Mouse (Mus musculus): Measurements from ENCODE around the gene Rxrb. TPM values are rescaled to one million over a fixed set of nuclear protein-coding genes. Genes with fewer than 3 reads are reported as not detected.

Gene Rxrb
- total and polyA plus RNA-seq, 2 experiments = 13.0 to 46.5 TPM

GRCm38 (mm10) chr17:34057224-34057623 is 25.6 kb downstream of the Rxrb start:
- no peak for TF ChIP-seq POLR2A (IDR thresholded peaks at IDR 0.05; ENCODE audit: extremely low read depth, insufficient read depth, low read length)
- TF ChIP-seq CTCF (IDR thresholded peaks at IDR 0.05; ENCODE audit: low read depth, low read length) = no peak
- no peak overlapping the region for H3K27ac ChIP-seq (replicated peaks; ENCODE audit: insufficient read depth, low read depth, low read length)
- no peaks in the 10 kb centered on the region for H3K4me1 ChIP-seq (ENCODE audit: control insufficient read depth, insufficient read depth, low read length)
- H3K4me3 ChIP-seq (ENCODE audit: insufficient read depth, low read depth, low read length) = no peak overlapping the region
- H3K9ac ChIP-seq (ENCODE audit: low read depth, low read length) = no peak overlapping the region
- peak; percentile 14 for DNase-seq (ENCODE audit: extremely low read depth, low read depth, low spot score)
- 72% methylated on average over 7 of the region's 7 CpGs for WGBS
- H3K27me3 ChIP-seq (ENCODE audit: control insufficient read depth, insufficient read depth, low read length) = no peaks in the 10 kb centered on the region
- H3K36me3 ChIP-seq (ENCODE audit: control insufficient read depth, insufficient read depth, low read length) = no peaks in the 10 kb centered on the region
- no peaks in the 10 kb centered on the region for H3K79me2 ChIP-seq (ENCODE audit: control insufficient read depth, insufficient read depth, low read length)

GRCm38 (mm10) chr17:34068864-34069263 is 37.3 kb downstream of the Rxrb start:
- Histone ChIP-seq H3K36me3 (ENCODE audit: control insufficient read depth, insufficient read depth, low read length) (no peaks in the 10 kb centered on the region), H3K27me3 (ENCODE audit: control insufficient read depth, insufficient read depth, low read length) (no peaks in the 10 kb centered on the region), H3K27ac (replicated peaks; ENCODE audit: insufficient read depth, low read depth, low read length) (no peak overlapping the region), H3K4me1 (ENCODE audit: control insufficient read depth, insufficient read depth, low read length) (no peaks in the 10 kb centered on the region), H3K4me3 (ENCODE audit: insufficient read depth, low read depth, low read length) (no peak overlapping the region), H3K79me2 (ENCODE audit: control insufficient read depth, insufficient read depth, low read length) (no peaks in the 10 kb centered on the region), H3K9ac (ENCODE audit: low read depth, low read length) (no peak overlapping the region)
- WGBS = 56% methylated on average over 3 of the region's 3 CpGs
- no peak for DNase-seq (ENCODE audit: extremely low read depth, low read depth, low spot score)
- TF ChIP-seq POLR2A (IDR thresholded peaks at IDR 0.05; ENCODE audit: extremely low read depth, insufficient read depth, low read length) = no peak
- no peak for TF ChIP-seq CTCF (IDR thresholded peaks at IDR 0.05; ENCODE audit: low read depth, low read length)

- WGBS = 71% methylated on average over 5 of the region's 5 CpGs
- TF ChIP-seq POLR2A (IDR thresholded peaks at IDR 0.05; ENCODE audit: extremely low read depth, insufficient read depth, low read length) (no peak), CTCF (IDR thresholded peaks at IDR 0.05; ENCODE audit: low read depth, low read length) (no peak)
- DNase-seq (ENCODE audit: extremely low read depth, low read depth, low spot score) = peak; percentile 16
These were observed 40.5 kb downstream of the Rxrb start for GRCm38 (mm10) chr17:34072091-34072490.

GRCm38 (mm10) chr17:34075271-34075670 is 43.7 kb downstream of the Rxrb start:
- no peaks in the 10 kb centered on the region for H3K4me1 ChIP-seq (ENCODE audit: control insufficient read depth, insufficient read depth, low read length)
- H3K4me3 ChIP-seq (ENCODE audit: insufficient read depth, low read depth, low read length) = no peak overlapping the region
- TF ChIP-seq CTCF (IDR thresholded peaks at IDR 0.05; ENCODE audit: low read depth, low read length) (no peak), POLR2A (IDR thresholded peaks at IDR 0.05; ENCODE audit: extremely low read depth, insufficient read depth, low read length) (no peak)
- H3K9ac ChIP-seq (ENCODE audit: low read depth, low read length) = no peak overlapping the region
- H3K36me3 ChIP-seq (ENCODE audit: control insufficient read depth, insufficient read depth, low read length) = no peaks in the 10 kb centered on the region
- no peaks in the 10 kb centered on the region for H3K79me2 ChIP-seq (ENCODE audit: control insufficient read depth, insufficient read depth, low read length)
- DNase-seq (ENCODE audit: extremely low read depth, low read depth, low spot score) = peak; percentile 46
- no peaks in the 10 kb centered on the region; the same call in 1 of the 2 replicates for H3K27me3 ChIP-seq (ENCODE audit: control insufficient read depth, insufficient read depth, low read length)
- WGBS = 47% methylated on average over 7 of the region's 7 CpGs
- no peak overlapping the region for H3K27ac ChIP-seq (replicated peaks; ENCODE audit: insufficient read depth, low read depth, low read length)

More at GRCm38 (mm10) chr17:34072091-34072490, 40.5 kb downstream of the Rxrb start:
- Histone ChIP-seq H3K79me2 (ENCODE audit: control insufficient read depth, insufficient read depth, low read length) (no peaks in the 10 kb centered on the region), H3K9ac (ENCODE audit: low read depth, low read length) (no peak overlapping the region), H3K27me3 (ENCODE audit: control insufficient read depth, insufficient read depth, low read length) (no peaks in the 10 kb centered on the region; the same call in 1 of the 2 replicates), H3K4me1 (ENCODE audit: control insufficient read depth, insufficient read depth, low read length) (no peaks in the 10 kb centered on the region), H3K27ac (replicated peaks; ENCODE audit: insufficient read depth, low read depth, low read length) (no peak overlapping the region), H3K4me3 (ENCODE audit: insufficient read depth, low read depth, low read length) (no peak overlapping the region), H3K36me3 (ENCODE audit: control insufficient read depth, insufficient read depth, low read length) (no peaks in the 10 kb centered on the region)

- H3K36me3 ChIP-seq (ENCODE audit: control insufficient read depth, insufficient read depth, low read length) = no peaks in the 10 kb centered on the region
- H3K4me3 ChIP-seq (ENCODE audit: insufficient read depth, low read depth, low read length) = no peak overlapping the region
- TF ChIP-seq CTCF (IDR thresholded peaks at IDR 0.05; ENCODE audit: low read depth, low read length) (peak; percentile 57), POLR2A (IDR thresholded peaks at IDR 0.05; ENCODE audit: extremely low read depth, insufficient read depth, low read length) (no peak)
- H3K79me2 ChIP-seq (ENCODE audit: control insufficient read depth, insufficient read depth, low read length) = no peaks in the 10 kb centered on the region
- H3K9ac ChIP-seq (ENCODE audit: low read depth, low read length) = no peak overlapping the region
- H3K27ac ChIP-seq (replicated peaks; ENCODE audit: insufficient read depth, low read depth, low read length) = no peak overlapping the region
- 1% methylated on average over 9 of the region's 9 CpGs for WGBS
- no peaks in the 10 kb centered on the region for H3K4me1 ChIP-seq (ENCODE audit: control insufficient read depth, insufficient read depth, low read length)
- no peaks in the 10 kb centered on the region; the same call in 1 of the 2 replicates for H3K27me3 ChIP-seq (ENCODE audit: control insufficient read depth, insufficient read depth, low read length)
- DNase-seq (ENCODE audit: extremely low read depth, low read depth, low spot score) = peak; percentile 56
These were observed 45.9 kb downstream of the Rxrb start for GRCm38 (mm10) chr17:34077549-34077948.

- Histone ChIP-seq H3K4me3 (ENCODE audit: insufficient read depth, low read depth, low read length) (no peak overlapping the region), H3K4me1 (ENCODE audit: control insufficient read depth, insufficient read depth, low read length) (no peaks in the 10 kb centered on the region), H3K27me3 (ENCODE audit: control insufficient read depth, insufficient read depth, low read length) (no peaks in the 10 kb centered on the region; the same call in 1 of the 2 replicates), H3K27ac (replicated peaks; ENCODE audit: insufficient read depth, low read depth, low read length) (no peak overlapping the region), H3K79me2 (ENCODE audit: control insufficient read depth, insufficient read depth, low read length) (no peaks in the 10 kb centered on the region), H3K9ac (ENCODE audit: low read depth, low read length) (no peak overlapping the region), H3K36me3 (ENCODE audit: control insufficient read depth, insufficient read depth, low read length) (no peaks in the 10 kb centered on the region)
- 57% methylated on average over 4 of the region's 4 CpGs for WGBS
- TF ChIP-seq POLR2A (IDR thresholded peaks at IDR 0.05; ENCODE audit: extremely low read depth, insufficient read depth, low read length) = no peak
- TF ChIP-seq CTCF (IDR thresholded peaks at IDR 0.05; ENCODE audit: low read depth, low read length) = no peak
- peak; percentile 7 for DNase-seq (ENCODE audit: extremely low read depth, low read depth, low spot score)
These were observed 46.5 kb downstream of the Rxrb start for GRCm38 (mm10) chr17:34078148-34078547.
